Mouse (Mus musculus): ENCODE measurements around the gene Ubxn4. TPM values are rescaled to one million over a fixed set of nuclear protein-coding genes. Genes with fewer than 3 reads are reported as not detected.
A peak's percentile ranks its signal among the peaks of the same experiment; 100 is the strongest.

Gene Ubxn4
- total RNA-seq (2014; rRNA removed) (32.9 and 45.6 TPM in 2 replicates), polyA plus RNA-seq (2015; fragmentation: Nextera tagmentation; extraction: Ambion mirVana) (73.0 and 79.3 TPM in 2 replicates)

GRCm38 (mm10) chr1:128243627-128243995 is at the start of gene Ubxn4:
Ubxn4 (plus strand) TSS chr1:128243964.
- no peak for TF ChIP-seq CTCF (IDR thresholded peaks at IDR 0.05; ENCODE audit: low read depth)
- 9% methylated on average over 10 of the region's 10 CpGs for WGBS
- Histone ChIP-seq H3K4me1 (ENCODE audit: insufficient read depth, low read length) (peaks cover 9% of the 10 kb centered on the region), H3K27me3 (ENCODE audit: insufficient read depth, low read length) (no peaks in the 10 kb centered on the region), H3K9me3 (ENCODE audit: low read length) (no peaks in the 10 kb centered on the region), H3K4me3 (ENCODE audit: low read length) (peak within 1 kb of the TSS; percentile 61), H3K36me3 (ENCODE audit: insufficient read depth, low read length) (no peaks in the 10 kb centered on the region), H3K4me2 (ENCODE audit: low read depth, low read length) (peak within 1 kb of the TSS; percentile 70), H3K27ac (peak within 1 kb of the TSS; percentile 89), H3K9ac (replicated peaks; ENCODE audit: low read length) (peak within 1 kb of the TSS; percentile 75)
- ATAC-seq (peak; percentile 52), DNase-seq (ENCODE audit: low spot score) (no peak)

- Histone ChIP-seq H3K27ac (no peak overlapping the region), H3K4me1 (ENCODE audit: insufficient read depth, low read length) (no peaks in the 10 kb centered on the region), H3K4me3 (ENCODE audit: low read length) (no peak overlapping the region), H3K9me3 (ENCODE audit: low read length) (no peaks in the 10 kb centered on the region), H3K27me3 (ENCODE audit: insufficient read depth, low read length) (no peaks in the 10 kb centered on the region), H3K4me2 (ENCODE audit: low read depth, low read length) (no peak overlapping the region), H3K9ac (replicated peaks; ENCODE audit: low read length) (no peak overlapping the region), H3K36me3 (ENCODE audit: insufficient read depth, low read length) (peaks cover 22% of the 10 kb centered on the region)
- no peak for TF ChIP-seq CTCF (IDR thresholded peaks at IDR 0.05; ENCODE audit: low read depth)
- DNase-seq (ENCODE audit: low spot score): no peak
- ATAC-seq: no peak
- 82% methylated on average over 2 of the region's 2 CpGs for WGBS
Observed at GRCm38 (mm10) chr1:128194011-128194410, 49.8 kb upstream of the Ubxn4 start.

- Histone ChIP-seq H3K9me3 (ENCODE audit: low read length) (no peaks in the 10 kb centered on the region), H3K4me3 (ENCODE audit: low read length) (no peak overlapping the region), H3K4me1 (ENCODE audit: insufficient read depth, low read length) (no peaks in the 10 kb centered on the region), H3K36me3 (ENCODE audit: insufficient read depth, low read length) (peaks cover 23% of the 10 kb centered on the region), H3K27ac (no peak overlapping the region), H3K27me3 (ENCODE audit: insufficient read depth, low read length) (no peaks in the 10 kb centered on the region), H3K4me2 (ENCODE audit: low read depth, low read length) (no peak overlapping the region), H3K9ac (replicated peaks; ENCODE audit: low read length) (no peak overlapping the region)
- ATAC-seq: no peak
- WGBS: 91% methylated on average over 1 of the region's 1 CpGs
- TF ChIP-seq CTCF (IDR thresholded peaks at IDR 0.05; ENCODE audit: low read depth): no peak
- no peak for DNase-seq (ENCODE audit: low spot score)
Observed at GRCm38 (mm10) chr1:128197353-128197752, 46.4 kb upstream of the Ubxn4 start.

GRCm38 (mm10) chr1:128213261-128213660 is 30.5 kb upstream of the Ubxn4 start:
- H3K27ac ChIP-seq: no peak overlapping the region
- H3K27me3 ChIP-seq (ENCODE audit: insufficient read depth, low read length): no peaks in the 10 kb centered on the region
- H3K4me1 ChIP-seq (ENCODE audit: insufficient read depth, low read length): no peaks in the 10 kb centered on the region
- no peak overlapping the region for H3K4me2 ChIP-seq (ENCODE audit: low read depth, low read length)
- WGBS: 74% methylated on average over 5 of the region's 5 CpGs
- no peak overlapping the region for H3K4me3 ChIP-seq (ENCODE audit: low read length)
- H3K9me3 ChIP-seq (ENCODE audit: low read length): no peaks in the 10 kb centered on the region
- peaks cover 11% of the 10 kb centered on the region for H3K36me3 ChIP-seq (ENCODE audit: insufficient read depth, low read length)
- TF ChIP-seq CTCF (IDR thresholded peaks at IDR 0.05; ENCODE audit: low read depth): no peak
- no peak overlapping the region for H3K9ac ChIP-seq (replicated peaks; ENCODE audit: low read length)
- peak; percentile 19 for DNase-seq (ENCODE audit: low spot score)
- no peak for ATAC-seq

DNA sequence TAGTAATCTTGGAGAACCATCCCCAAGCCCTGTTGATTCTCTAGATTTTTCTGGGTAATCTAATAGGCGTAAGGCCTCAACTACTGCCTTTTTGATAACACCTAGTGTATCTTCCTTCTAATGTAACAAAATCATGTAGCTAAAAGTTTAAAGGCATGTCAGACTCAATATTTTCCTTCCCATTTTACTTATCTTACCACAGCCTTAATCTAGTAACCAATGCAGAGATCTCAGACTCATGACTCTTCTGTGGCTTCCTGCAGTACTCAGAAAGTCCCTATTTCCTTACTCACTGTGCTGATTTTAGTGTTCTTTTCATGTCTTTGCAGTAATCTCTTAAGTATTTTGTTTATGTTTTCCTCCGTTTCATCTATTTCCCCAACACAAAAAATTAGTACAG is 21.9 kb upstream of the Ubxn4 start:
- no peaks in the 10 kb centered on the region for H3K9me3 ChIP-seq (ENCODE audit: low read length)
- TF ChIP-seq CTCF (IDR thresholded peaks at IDR 0.05; ENCODE audit: low read depth): no peak
- H3K9ac ChIP-seq (replicated peaks; ENCODE audit: low read length): no peak overlapping the region
- H3K4me1 ChIP-seq (ENCODE audit: insufficient read depth, low read length): no peaks in the 10 kb centered on the region
- no peak overlapping the region for H3K27ac ChIP-seq
- no peak for DNase-seq (ENCODE audit: low spot score)
- no peaks in the 10 kb centered on the region for H3K27me3 ChIP-seq (ENCODE audit: insufficient read depth, low read length)
- H3K36me3 ChIP-seq (ENCODE audit: insufficient read depth, low read length): peaks cover 14% of the 10 kb centered on the region
- H3K4me3 ChIP-seq (ENCODE audit: low read length): no peak overlapping the region
- no peak for ATAC-seq
- H3K4me2 ChIP-seq (ENCODE audit: low read depth, low read length): no peak overlapping the region
- 94% methylated on average over 2 of the region's 2 CpGs for WGBS

GRCm38 (mm10) chr1:128223304-128223703 is 20.5 kb upstream of the Ubxn4 start:
- Histone ChIP-seq H3K27me3 (ENCODE audit: insufficient read depth, low read length) (no peaks in the 10 kb centered on the region), H3K4me3 (ENCODE audit: low read length) (no peak overlapping the region), H3K9me3 (ENCODE audit: low read length) (no peaks in the 10 kb centered on the region), H3K4me2 (ENCODE audit: low read depth, low read length) (no peak overlapping the region), H3K36me3 (ENCODE audit: insufficient read depth, low read length) (peaks cover 16% of the 10 kb centered on the region), H3K4me1 (ENCODE audit: insufficient read depth, low read length) (no peaks in the 10 kb centered on the region), H3K27ac (no peak overlapping the region), H3K9ac (replicated peaks; ENCODE audit: low read length) (no peak overlapping the region)
- DNase-seq (ENCODE audit: low spot score) (peak; percentile 30), ATAC-seq (no peak)
- 54% methylated on average over 1 of the region's 1 CpGs for WGBS
- peak; percentile 69 for TF ChIP-seq CTCF (IDR thresholded peaks at IDR 0.05; ENCODE audit: low read depth)

DNA sequence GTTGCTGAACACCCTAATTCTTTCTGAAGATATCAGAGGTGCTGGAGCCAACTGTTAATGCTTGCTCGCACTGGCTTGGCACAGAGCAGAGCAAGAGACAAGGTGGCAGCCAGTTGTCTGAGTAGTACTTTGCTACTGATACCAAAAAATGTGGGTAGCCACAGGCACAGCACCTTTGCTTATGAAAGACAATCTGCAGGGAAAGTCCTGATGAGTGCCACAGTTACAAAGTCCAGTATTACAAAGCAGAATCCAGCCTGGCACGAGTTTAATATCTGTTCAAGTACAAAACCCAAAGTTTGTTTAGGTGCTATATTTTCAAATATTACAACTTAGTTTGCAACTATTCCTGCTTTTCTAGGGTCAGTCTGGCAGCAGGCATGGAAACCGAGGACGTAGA is 8.6 kb upstream of the Ubxn4 start:
- Histone ChIP-seq H3K4me3 (ENCODE audit: low read length) (no peak overlapping the region), H3K4me2 (ENCODE audit: low read depth, low read length) (no peak overlapping the region), H3K27ac (no peak overlapping the region), H3K27me3 (ENCODE audit: insufficient read depth, low read length) (no peaks in the 10 kb centered on the region), H3K36me3 (ENCODE audit: insufficient read depth, low read length) (peaks cover 25% of the 10 kb centered on the region; the same call in 1 of the 2 replicates), H3K9ac (replicated peaks; ENCODE audit: low read length) (no peak overlapping the region), H3K4me1 (ENCODE audit: insufficient read depth, low read length) (no peaks in the 10 kb centered on the region), H3K9me3 (ENCODE audit: low read length) (no peaks in the 10 kb centered on the region)
- no peak for TF ChIP-seq CTCF (IDR thresholded peaks at IDR 0.05; ENCODE audit: low read depth)
- DNase-seq (ENCODE audit: low spot score): no peak
- whole genome bisulfite sequencing: 97% methylated on average over 4 of the region's 4 CpGs
- ATAC-seq: no peak

All from hindbrain, postnatal 0 days (tissue).